Mouse (Mus musculus): ENCODE measurements around the gene Hmcn1.

DNA sequence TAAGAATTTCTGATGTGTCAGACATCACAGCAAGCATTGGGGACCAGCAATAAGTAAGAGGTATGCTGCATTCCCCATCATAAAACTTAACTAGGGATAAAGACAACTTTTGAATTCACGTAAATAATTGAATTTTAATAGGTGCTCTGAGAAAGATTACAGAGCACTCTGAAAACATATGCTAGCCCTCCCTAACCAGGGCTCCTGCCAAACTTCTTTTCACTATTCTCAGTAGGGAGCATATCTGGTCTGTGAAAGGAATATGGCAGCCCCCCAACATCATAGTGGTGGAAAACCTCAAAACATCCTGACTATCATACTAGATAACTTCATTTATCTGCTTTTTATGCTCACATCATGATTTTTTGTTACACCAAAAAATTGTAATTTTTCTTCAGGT lies 347.9 kb downstream of the Hmcn1 start:
- TF ChIP-seq CTCF (IDR thresholded peaks at IDR 0.05; ENCODE audit: insufficient read depth, low read depth, low read length) = no peak
- no peak for TF ChIP-seq POLR2A (IDR thresholded peaks at IDR 0.05; ENCODE audit: insufficient read depth, low read depth, low read length)
